Mouse (Mus musculus) E14TG2a.4 (cell line): ENCODE data around the gene Gm10577.

Experiments used
- H3K27me3 ChIP-seq: 2 replicates; pipeline ENCODE4 v1.6.1; 2014; ENCODE audit warnings: low read length, control low read depth; ENCODE audit not compliant: insufficient read depth
- H3K36me3 ChIP-seq: 2 replicates; pipeline ENCODE4 v1.6.1; 2014; ENCODE audit warnings: low read length, control low read depth; ENCODE audit not compliant: insufficient read depth
- H3K4me1 ChIP-seq: replicated peaks from 2 replicates; pipeline ENCODE4 v1.6.1; 2014; ENCODE audit warnings: low read depth, low read length, control low read depth
- H3K4me3 ChIP-seq: replicated peaks from 2 replicates; pipeline ENCODE4 v1.5.1; 2014; ENCODE audit warnings: mild to moderate bottlenecking, low read length
- H3K9me3 ChIP-seq: 2 replicates; pipeline ENCODE4 v1.6.1; 2014; ENCODE audit warnings: low read length, control low read depth
- CTCF ChIP-seq: conservative IDR thresholded peaks from 2 replicates; pipeline ENCODE4 v1.5.1; 2014; ENCODE audit warnings: low read length
- NANOG ChIP-seq: IDR thresholded peaks from 2 replicates; pipeline ENCODE4 v1.6.1; 2014; ENCODE audit warnings: borderline replicate concordance, low read length, mixed read lengths
- POU5F1 ChIP-seq: IDR thresholded peaks from 2 replicates; pipeline ENCODE4 v1.6.1; 2014; ENCODE audit warnings: low read length, borderline replicate concordance

The Gm10577 gene

DNA sequence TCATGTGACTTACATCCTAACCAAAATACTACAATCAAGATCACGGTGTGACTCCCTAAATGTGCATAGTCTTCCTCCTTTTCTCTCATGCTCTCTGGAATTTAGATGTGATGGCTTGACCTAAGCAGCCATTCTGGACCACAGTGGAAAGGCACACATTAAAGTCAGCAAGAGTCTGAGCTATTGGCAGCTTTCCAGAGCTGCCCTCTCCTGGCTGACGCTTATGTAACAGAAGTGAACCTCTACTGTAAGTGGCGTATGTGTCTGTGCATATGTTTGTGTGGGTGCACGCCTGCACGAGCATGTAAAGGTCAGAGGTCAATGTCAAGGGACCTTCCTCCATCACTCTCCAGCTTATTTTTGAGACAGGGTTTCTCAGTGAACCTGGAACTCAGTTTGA, 14.6 kb upstream of the Gm10577 start:
- Histone ChIP-seq H3K9me3 (no peaks in the 10 kb centered on the region), H3K27me3 (no peaks in the 10 kb centered on the region; the same call in 1 of the 2 replicates), H3K36me3 (no peaks in the 10 kb centered on the region), H3K4me1 (no peaks in the 10 kb centered on the region), H3K4me3 (no peak overlapping the region)
- TF ChIP-seq NANOG (no peak), CTCF (no peak), POU5F1 (no peak)

GRCm38 (mm10) chr4:101033047-101033446, 12.6 kb upstream of the Gm10577 start:
- H3K4me3 ChIP-seq = no peak overlapping the region
- H3K4me1 ChIP-seq = no peaks in the 10 kb centered on the region
- H3K36me3 ChIP-seq = no peaks in the 10 kb centered on the region
- TF ChIP-seq POU5F1 = no peak
- no peak for TF ChIP-seq CTCF
- TF ChIP-seq NANOG = no peak
- H3K9me3 ChIP-seq = no peaks in the 10 kb centered on the region
- no peaks in the 10 kb centered on the region; the same call in 1 of the 2 replicates for H3K27me3 ChIP-seq

DNA sequence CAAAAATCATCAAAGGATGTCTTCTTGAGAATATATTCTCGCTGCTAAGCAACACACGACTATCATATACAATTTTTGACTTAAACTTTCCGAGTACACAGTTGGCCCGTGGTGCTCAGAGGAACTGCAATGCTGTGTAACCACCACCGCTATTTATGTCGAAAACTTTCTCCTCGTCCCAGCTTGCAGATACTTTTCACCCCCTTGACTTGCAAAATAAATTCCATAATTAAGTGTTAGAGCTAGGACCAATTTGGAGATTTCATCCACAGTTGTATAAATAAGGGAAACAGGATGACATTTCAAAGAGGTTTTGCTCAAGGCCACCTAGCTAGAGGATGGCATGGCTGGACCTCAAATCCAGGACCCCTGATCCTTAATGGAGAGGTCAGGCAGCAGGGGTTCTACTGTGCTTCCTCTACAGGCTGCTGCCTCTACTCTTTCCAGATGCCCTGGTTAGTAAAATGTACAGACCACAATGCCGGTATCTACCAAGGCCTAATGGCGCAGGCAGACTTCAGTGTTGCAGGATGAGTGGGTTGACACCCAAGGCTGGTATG, 7.4 kb upstream of the Gm10577 start:
- no peaks in the 10 kb centered on the region for H3K27me3 ChIP-seq
- H3K4me1 ChIP-seq = no peaks in the 10 kb centered on the region
- TF ChIP-seq CTCF = no peak
- no peak for TF ChIP-seq NANOG
- no peak for TF ChIP-seq POU5F1
- H3K36me3 ChIP-seq = no peaks in the 10 kb centered on the region
- H3K4me3 ChIP-seq = no peak overlapping the region
- peaks cover 6% of the 10 kb centered on the region for H3K9me3 ChIP-seq

- no peak overlapping the region for H3K4me3 ChIP-seq
- peaks cover 15% of the 10 kb centered on the region for H3K9me3 ChIP-seq
- H3K36me3 ChIP-seq = no peaks in the 10 kb centered on the region
- H3K4me1 ChIP-seq = no peaks in the 10 kb centered on the region
- no peaks in the 10 kb centered on the region for H3K27me3 ChIP-seq
- TF ChIP-seq NANOG (no peak), POU5F1 (no peak), CTCF (no peak)
Measured at GRCm38 (mm10) chr4:101026995-101027394, 6.5 kb upstream of the Gm10577 start.

GRCm38 (mm10) chr4:101026566-101026965, 6.1 kb upstream of the Gm10577 start:
- Histone ChIP-seq H3K27me3 (no peaks in the 10 kb centered on the region), H3K9me3 (peaks cover 17% of the 10 kb centered on the region), H3K4me3 (no peak overlapping the region), H3K36me3 (no peaks in the 10 kb centered on the region), H3K4me1 (no peaks in the 10 kb centered on the region)
- TF ChIP-seq POU5F1 = no peak

DNA sequence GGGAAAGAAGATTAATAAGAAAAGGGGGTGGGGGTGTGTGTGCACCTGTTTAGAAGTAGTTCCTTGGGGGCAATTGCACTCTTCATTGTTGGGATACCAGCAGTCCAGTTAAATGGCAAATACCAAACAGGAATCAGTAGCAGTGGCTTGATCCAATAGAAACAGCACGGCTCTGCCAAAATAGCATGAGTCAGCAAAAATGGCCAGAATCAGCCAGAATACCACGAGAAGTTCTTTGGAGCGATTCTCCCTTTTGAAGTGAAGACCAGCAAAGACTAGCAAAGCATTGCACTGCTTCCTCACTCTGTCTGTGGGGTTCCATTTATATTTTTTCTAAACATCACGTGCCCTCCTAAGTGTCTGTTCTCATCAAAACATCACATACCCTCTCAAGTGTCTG, 2.7 kb downstream of the Gm10577 start:
- H3K9me3 ChIP-seq = peaks cover 9% of the 10 kb centered on the region
- H3K27me3 ChIP-seq = no peaks in the 10 kb centered on the region
- no peaks in the 10 kb centered on the region for H3K36me3 ChIP-seq
- TF ChIP-seq CTCF (no peak), NANOG (no peak), POU5F1 (no peak)
- no peak overlapping the region for H3K4me3 ChIP-seq
- H3K4me1 ChIP-seq = no peaks in the 10 kb centered on the region

DNA sequence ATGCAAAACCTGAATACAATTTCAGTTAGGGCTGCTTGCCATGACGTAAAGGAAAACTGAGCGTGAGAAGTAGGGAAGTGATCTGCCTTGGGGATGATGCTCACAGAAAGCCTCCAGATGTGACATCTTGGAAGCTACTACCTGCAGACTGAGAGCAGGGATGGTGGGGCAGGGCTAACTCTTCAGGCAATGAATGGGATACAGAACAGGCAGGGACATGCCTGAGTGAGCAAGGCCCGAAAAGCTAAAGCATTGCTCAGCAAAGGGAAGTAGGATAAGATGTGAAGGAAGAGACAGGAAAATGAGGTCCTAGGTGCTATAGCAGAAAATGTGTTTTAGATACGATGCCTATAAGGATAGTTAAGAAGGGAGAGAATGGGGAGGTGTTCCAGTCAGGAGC, 11.4 kb downstream of the Gm10577 start:
- H3K9me3 ChIP-seq = no peaks in the 10 kb centered on the region
- TF ChIP-seq NANOG = no peak
- TF ChIP-seq POU5F1 = no peak
- TF ChIP-seq CTCF = no peak
- no peaks in the 10 kb centered on the region for H3K27me3 ChIP-seq
- no peaks in the 10 kb centered on the region for H3K36me3 ChIP-seq
- H3K4me3 ChIP-seq = no peak overlapping the region
- H3K4me1 ChIP-seq = no peaks in the 10 kb centered on the region

- no peaks in the 10 kb centered on the region for H3K36me3 ChIP-seq
- H3K4me1 ChIP-seq = peaks cover under 1% of the 10 kb centered on the region; the same call in 1 of the 2 replicates
- TF ChIP-seq CTCF = no peak
- TF ChIP-seq NANOG = no peak
- TF ChIP-seq POU5F1 = no peak
- no peak overlapping the region for H3K4me3 ChIP-seq
- H3K27me3 ChIP-seq = no peaks in the 10 kb centered on the region
- no peaks in the 10 kb centered on the region for H3K9me3 ChIP-seq
Measured at GRCm38 (mm10) chr4:101008362-101008769, 12.1 kb downstream of the Gm10577 start.

GRCm38 (mm10) chr4:101002961-101003360, 17.5 kb downstream of the Gm10577 start:
- peaks cover 8% of the 10 kb centered on the region; the same call in 1 of the 2 replicates for H3K27me3 ChIP-seq
- H3K9me3 ChIP-seq = no peaks in the 10 kb centered on the region
- peaks cover 8% of the 10 kb centered on the region; the same call in 1 of the 2 replicates for H3K4me1 ChIP-seq
- TF ChIP-seq CTCF (0 out of 2 replicates have a peak, but pooled peaks have one; percentile 6), NANOG (no peak), POU5F1 (no peak)
- peak overlapping the region; percentile 68 for H3K4me3 ChIP-seq
- no peaks in the 10 kb centered on the region for H3K36me3 ChIP-seq

GRCm38 (mm10) chr4:101001073-101001472, 19.4 kb downstream of the Gm10577 start:
- H3K27me3 ChIP-seq = peaks cover 8% of the 10 kb centered on the region; the same call in 1 of the 2 replicates
- peaks cover 8% of the 10 kb centered on the region; the same call in 1 of the 2 replicates for H3K4me1 ChIP-seq
- TF ChIP-seq POU5F1 (no peak), NANOG (no peak), CTCF (no peak)
- H3K9me3 ChIP-seq = no peaks in the 10 kb centered on the region
- H3K4me3 ChIP-seq = no peak overlapping the region
- H3K36me3 ChIP-seq = no peaks in the 10 kb centered on the region
